Mouse (Mus musculus) adrenal gland, postnatal 4 days (tissue): ENCODE results near the gene Krt15. TPM values are rescaled to one million over a fixed set of nuclear protein-coding genes. Genes with fewer than 3 reads are reported as not detected.

Experiments
- DNase-seq, 2 experiments: peaks; one replicate each; pipeline ENCODE4 v3.0.0; 2021 to 2022; ENCODE audit warnings: low spot score in 2 of 2, mixed read lengths in 2 of 2
- total RNA-seq, 2 experiments: library from RNA; stranded (reverse); gene quantifications; 2 replicates each; pipeline ENCODE4 v1.2.3; 2021

Krt15 gene
- total RNA-seq, 2 experiments from 2014 or later = 0.31 TPM; not detected in 1

- no peak for DNase-seq
Observed at GRCm38 (mm10) chr11:100124901-100125300, 10.8 kb downstream of the Krt15 start.

- DNase-seq = no peak
Observed at GRCm38 (mm10) chr11:100121466-100121865, 14.3 kb downstream of the Krt15 start, which contains the start of gene Krt13. Krt13 (minus strand) TSS chr11:100121566.

- no peak for DNase-seq
Observed at GRCm38 (mm10) chr11:100120331-100120730, 15.4 kb downstream of the Krt15 start.

GRCm38 (mm10) chr11:100113742-100114029 lies 22.0 kb downstream of the Krt15 start:
- DNase-seq = no peak

- DNase-seq = no peak
Observed at GRCm38 (mm10) chr11:100112935-100113741, 22.6 kb downstream of the Krt15 start.

- no peak for DNase-seq
Observed at GRCm38 (mm10) chr11:100105576-100106122, 30.1 kb downstream of the Krt15 start, which contains the start of gene Krt36. Krt36 (minus strand) TSS chr11:100105626.

- no peak for DNase-seq
Observed at GRCm38 (mm10) chr11:100102693-100103429, 32.9 kb downstream of the Krt15 start.

- DNase-seq = no peak
Observed at GRCm38 (mm10) chr11:100100391-100100790, 35.3 kb downstream of the Krt15 start.

- DNase-seq = no peak
Observed at GRCm38 (mm10) chr11:100097819-100098218, 37.9 kb downstream of the Krt15 start.

GRCm38 (mm10) chr11:100096141-100096540 lies 39.6 kb downstream of the Krt15 start, which contains the start of gene Krt35:
Krt35 (minus strand) TSS chr11:100096241.
- no peak for DNase-seq

- no peak for DNase-seq
Observed at GRCm38 (mm10) chr11:100088378-100089025, 47.2 kb downstream of the Krt15 start.

GRCm38 (mm10) chr11:100087861-100088260 lies 47.9 kb downstream of the Krt15 start, which contains the start of gene Krt32:
Krt32 (minus strand) TSS chr11:100088226.
- DNase-seq = no peak

Other genes starting within 250 kb of the Krt15 start
- not detected for gene Krtap31-1, start 228.0 kb downstream of the Krt15 start, total RNA-seq
- not detected for gene Gm11565, start 221.2 kb downstream of the Krt15 start, total RNA-seq
- not detected for gene Krtap31-2, start 199.6 kb downstream of the Krt15 start, total RNA-seq
- not detected for gene Krtap9-5, start 187.5 kb downstream of the Krt15 start, total RNA-seq
- gene Krtap29-1, start 156.9 kb downstream of the Krt15 start, total RNA-seq = not detected
- gene Krtap16-1, start 149.3 kb downstream of the Krt15 start, total RNA-seq = not detected
- gene Krtap17-1, start 141.9 kb downstream of the Krt15 start, total RNA-seq = not detected
- gene Krt33a, start 119.7 kb downstream of the Krt15 start, total RNA-seq = not detected
- not detected for gene Krt33b, start 106.1 kb downstream of the Krt15 start, total RNA-seq
- gene Krt34, start 94.4 kb downstream of the Krt15 start, total RNA-seq = not detected
- not detected for gene Krt31, start 85.4 kb downstream of the Krt15 start, total RNA-seq
- not detected for gene Krt32, start 47.7 kb downstream of the Krt15 start, total RNA-seq
- not detected for gene Krt35, start 39.7 kb downstream of the Krt15 start, total RNA-seq
- gene Krt36, start 30.3 kb downstream of the Krt15 start, total RNA-seq = under 1 TPM in 1 of 2 experiments, not detected in 1; 0.48 TPM
- gene Krt13, start 14.4 kb downstream of the Krt15 start, total RNA-seq = not detected
- gene Krt19, start 12.7 kb upstream of the Krt15 start, total RNA-seq = 10 to 100 TPM; 11.1 to 12.7 TPM
- under 1 TPM; 0.11 to 0.22 TPM for gene Krt9, start 57.3 kb upstream of the Krt15 start, total RNA-seq
- gene Krt14, start 71.6 kb upstream of the Krt15 start, total RNA-seq = under 1 TPM; 0.93 to 0.98 TPM
- not detected for gene Krt16, start 113.0 kb upstream of the Krt15 start, total RNA-seq
- gene Krt17, start 125.1 kb upstream of the Krt15 start, total RNA-seq = under 1 TPM; 0.25 to 0.31 TPM
- gene Krt42, start 133.9 kb upstream of the Krt15 start, total RNA-seq = not detected
- gene Eif1, start 184.0 kb upstream of the Krt15 start, total RNA-seq = 100 to 1,000 TPM; 886 to 904 TPM
- gene Gast, start 198.5 kb upstream of the Krt15 start, total RNA-seq = not detected
- gene Hap1, start 220.2 kb upstream of the Krt15 start, total RNA-seq = 100 to 1,000 TPM; 106 to 110 TPM